Mouse (Mus musculus) T-helper 1 cell (primary cell): ENCODE results near the gene Nectin3.

Experiments used
- in situ Hi-C: fragments of 300-600 bp; cut with MboI, MseI; formaldehyde crosslinking; loops from one replicate; pipeline ENCODE4 v1.15.1; 2025; ENCODE audit warnings: high pct_unique_total_duplicates

Nectin3 gene

DNA sequence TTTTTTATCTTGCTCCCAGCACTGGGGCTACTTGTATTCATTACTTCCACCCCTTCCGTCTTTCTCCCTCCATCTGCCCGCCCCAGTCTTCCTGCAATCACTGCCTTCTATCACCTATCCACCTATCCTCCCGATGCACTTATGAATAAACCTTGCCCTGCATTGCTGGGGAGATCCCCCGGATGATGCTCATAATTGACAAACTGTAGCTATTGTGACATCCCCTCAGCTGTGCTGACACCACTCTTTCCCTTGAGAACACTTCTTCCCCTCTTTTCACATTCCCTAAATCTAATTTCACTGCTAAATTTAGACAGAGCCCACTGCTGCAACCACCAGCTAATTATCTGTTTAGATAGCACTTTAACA, at the start of gene Nectin3:
TSS of gene Nectin3 (minus strand) at position 105 of the 369 bp plus-strand sequence.
- in situ Hi-C loops: loop anchor here (5.0 to 25.0 kb wide), 3 partner anchors 381 to 1814 kb away; partner anchors contain the start of gene Dppa2

DNA sequence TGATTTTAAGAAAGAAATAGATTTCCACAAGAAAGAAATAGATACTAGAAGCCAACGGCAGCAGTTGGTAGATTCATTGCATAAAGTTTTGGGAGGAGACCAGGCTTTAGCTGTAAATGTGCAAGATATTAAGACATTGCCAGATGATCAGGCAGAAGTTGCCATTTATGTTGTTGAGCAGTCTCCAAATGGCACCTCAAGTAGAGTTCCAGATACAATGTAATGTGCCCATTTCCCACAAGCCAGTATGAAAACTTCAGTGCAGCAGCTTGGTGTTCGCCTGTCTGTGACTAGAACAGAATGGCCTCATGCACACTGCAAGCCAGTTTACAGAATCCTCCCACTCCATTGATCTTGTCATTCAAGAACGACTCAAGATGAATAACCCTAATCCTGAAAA, 39.8 kb upstream of the Nectin3 start:
- in situ Hi-C loops: no loop called here

DNA sequence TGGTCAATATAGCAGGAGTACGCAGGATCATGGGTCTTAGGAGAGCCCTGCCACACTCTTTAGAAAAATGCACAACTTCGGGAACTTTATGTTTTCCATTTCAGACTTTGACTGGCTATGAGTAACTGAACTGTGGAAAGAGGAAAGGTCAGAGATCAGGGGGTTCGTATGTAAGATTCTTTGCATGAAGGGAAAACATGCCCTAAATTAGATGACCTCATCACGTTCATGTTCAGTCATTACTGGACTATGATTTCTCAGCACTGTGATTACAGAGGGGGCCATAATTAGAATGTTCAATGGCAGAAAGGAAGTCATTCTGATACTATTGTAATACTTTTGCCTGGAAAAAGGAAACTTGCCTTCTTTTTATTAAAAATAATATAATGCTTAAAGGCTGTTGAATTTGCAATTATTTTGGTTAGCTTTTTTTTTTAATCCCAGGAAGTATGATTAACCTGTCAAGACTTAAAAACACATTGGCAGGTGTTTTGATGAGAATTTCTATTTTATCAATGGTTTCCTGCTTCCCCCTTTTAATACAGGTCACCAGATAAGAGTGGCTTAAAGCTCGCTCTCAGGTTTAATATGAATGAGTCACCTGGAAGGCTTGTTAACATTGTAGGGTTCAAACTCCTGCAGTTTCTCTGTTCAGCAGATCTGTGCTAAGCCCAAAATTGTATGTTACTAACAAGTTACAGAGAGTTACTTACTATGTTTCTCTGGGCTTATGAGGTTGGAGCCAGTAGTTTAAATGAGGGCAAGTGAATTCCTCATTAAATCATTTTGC, 34.3 kb upstream of the Nectin3 start:
- in situ Hi-C loops: no loop called here

DNA sequence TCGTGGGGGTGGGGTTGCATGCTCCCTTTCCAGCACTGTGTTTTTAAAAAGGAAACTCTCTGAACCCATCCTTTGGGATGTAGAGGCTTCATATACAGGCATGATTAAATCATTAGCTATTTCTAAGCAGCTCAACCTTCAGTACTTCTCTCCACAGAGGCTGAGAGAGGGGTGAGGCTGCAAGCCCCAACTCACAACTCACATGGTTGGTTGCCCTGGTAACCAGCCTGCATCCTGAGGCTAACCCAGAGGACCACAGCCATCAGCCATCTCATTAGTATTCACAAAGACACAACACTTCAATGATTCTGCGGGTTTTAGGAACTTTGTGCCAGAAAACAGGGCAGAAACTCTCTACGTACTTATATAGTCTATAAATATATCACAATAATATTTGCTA, 32.7 kb upstream of the Nectin3 start:
- in situ Hi-C loops: no loop called here

DNA sequence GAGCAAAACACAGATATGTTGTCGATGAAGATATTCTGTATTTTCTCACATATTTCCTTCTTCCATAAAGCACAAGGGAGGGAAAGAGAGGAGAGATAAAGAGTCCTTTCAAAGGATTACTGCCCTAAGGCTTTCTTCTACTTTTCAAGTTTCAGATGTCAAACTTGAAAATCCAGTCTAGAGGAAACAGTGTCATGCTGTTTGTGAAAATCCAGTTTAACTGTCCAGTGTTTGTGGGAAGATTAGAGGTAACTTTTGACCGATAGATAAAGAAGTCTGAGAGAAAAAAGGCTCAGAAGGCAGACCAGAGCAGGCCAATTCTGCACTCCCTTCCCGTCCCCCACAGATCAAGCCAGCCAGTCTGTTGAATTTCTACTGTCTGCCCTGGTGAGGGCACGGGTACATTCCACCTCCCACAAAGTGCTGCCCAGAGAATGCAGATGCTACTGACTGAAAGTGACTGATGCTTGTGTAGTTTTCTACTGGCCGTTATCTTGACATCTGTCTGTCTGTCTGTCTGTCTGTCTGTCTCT, 22.6 kb upstream of the Nectin3 start:
- in situ Hi-C loops: no loop called here

DNA sequence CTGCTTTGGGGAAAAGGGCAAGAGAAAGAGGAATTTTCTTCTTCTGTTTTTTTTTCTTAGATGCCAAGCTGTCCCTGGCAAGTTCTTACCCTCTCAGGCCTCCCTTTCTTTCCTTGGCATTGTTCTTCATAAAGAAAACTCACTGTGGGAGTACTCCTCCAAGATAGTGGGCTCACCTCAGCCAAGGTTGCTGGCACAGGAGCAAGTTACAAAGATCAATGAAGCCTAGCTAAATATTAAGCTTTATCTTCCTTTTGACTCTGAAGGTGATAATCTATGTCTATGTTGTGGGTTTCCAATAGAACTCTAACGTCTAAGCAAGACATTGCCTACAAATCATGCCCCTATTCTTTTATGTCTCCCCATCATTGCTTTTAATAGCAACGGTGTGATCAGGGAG, 21.3 kb upstream of the Nectin3 start:
- in situ Hi-C loops: no loop called here

DNA sequence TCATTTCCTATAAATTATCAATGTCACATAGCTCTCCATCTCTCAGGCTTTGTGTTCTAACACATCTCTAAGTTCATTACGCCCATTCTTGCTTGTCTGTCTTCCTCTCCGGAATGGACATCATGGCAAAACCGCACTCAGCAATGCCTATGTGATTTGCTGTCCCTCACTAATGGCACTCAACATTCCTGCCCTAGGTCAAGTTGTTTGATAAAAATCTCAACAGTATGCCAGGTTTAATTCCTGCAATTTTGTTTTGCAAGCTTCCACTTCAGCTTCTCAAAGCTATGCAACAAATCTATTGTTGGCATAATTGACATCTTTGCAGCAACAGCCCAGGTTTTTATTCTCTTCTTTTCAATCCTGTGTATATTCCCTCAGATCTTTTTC, 9.6 kb upstream of the Nectin3 start:
- in situ Hi-C loops: no loop called here

DNA sequence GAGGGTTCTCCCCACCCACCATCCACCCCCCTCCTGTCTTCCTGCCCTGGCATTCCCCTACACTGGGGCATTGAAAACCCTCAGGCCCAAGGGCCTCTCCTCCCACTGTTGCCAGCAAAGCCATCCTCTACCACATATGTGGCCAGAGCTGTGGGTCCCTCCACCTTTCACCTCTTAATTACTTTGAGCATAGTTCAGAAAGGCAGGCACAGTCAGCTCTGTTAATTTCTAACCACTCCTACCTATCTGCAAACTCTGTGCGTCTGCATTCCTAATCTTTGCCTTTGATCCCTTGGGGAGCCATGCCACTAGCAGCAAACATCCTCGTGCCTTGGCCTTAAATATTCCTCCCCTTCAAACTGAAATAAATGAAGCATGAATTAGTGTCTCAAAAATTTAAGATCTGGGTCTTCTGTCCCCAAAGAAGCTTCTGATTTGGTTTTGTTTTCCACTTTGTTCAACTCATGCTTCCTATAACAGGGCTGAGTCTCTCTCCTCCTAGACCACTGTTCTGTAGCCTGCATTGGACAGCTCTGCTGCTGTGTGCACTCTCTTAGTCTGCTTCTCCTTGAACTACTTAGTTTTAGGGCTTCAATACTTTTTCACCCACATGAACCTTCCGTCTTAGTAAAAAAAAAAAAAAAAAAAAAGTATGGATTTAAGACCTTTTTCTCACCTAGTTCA, 9.1 kb upstream of the Nectin3 start:
- in situ Hi-C loops: no loop called here

DNA sequence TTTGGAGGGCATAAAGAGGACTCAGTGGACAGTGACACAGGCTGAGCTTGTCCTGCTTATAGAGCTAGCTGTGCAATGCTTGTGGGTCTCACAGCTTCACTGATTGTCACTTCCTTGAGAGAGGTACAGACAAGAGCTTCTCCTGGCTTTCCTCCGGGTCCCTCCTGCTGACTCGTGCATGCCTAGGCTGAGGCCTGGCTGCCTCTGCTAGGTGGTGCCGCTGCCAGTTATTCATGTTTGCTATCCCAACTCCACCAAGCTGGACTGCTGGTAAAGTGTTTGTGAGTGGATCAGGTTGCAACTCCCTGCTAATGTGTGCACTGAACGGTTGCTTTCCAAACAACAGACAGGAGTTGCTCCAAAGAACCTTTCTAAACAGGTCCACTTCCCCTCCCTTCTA, 5.7 kb upstream of the Nectin3 start:
- in situ Hi-C loops: no loop called here

DNA sequence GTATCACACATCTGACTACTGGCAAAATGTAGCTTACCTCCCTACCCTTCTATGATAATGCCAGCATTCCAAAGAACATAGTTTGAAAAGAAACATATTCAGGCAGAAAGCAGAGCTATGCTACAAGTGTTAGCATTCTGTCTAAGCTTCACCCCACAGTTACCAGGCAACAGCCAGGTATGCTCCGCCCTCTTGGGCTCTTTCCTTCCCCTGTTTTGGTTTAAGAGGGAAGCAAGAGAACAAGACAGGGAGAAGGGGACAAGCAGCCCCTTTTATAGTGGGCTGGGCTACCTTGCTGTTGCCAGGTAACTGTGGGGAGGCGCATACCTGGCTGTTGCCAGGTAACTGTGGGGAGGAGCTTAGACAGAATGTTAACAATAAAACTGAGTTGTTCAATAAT, 4.0 kb upstream of the Nectin3 start:
- in situ Hi-C loops: no loop called here

DNA sequence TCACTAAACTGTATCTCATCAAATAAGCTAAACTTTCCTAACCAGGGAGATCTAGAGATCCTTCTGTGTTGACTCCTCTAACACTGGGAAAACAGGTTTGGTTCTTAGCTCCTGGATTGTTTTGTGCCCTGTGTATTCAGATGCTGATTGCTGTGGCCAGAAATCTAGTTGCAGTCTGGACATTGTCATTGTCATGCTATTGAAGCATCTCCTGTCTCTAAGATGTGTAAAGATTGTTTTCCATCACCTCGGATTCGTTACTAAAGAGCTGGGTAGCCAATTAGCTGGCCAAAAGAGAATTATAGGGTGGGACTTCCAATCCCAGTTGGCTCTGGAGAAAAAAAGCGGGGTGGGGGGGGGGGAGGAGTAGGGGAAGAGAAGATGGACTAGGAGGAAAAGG, 2.4 kb upstream of the Nectin3 start:
- in situ Hi-C loops: no loop called here

DNA sequence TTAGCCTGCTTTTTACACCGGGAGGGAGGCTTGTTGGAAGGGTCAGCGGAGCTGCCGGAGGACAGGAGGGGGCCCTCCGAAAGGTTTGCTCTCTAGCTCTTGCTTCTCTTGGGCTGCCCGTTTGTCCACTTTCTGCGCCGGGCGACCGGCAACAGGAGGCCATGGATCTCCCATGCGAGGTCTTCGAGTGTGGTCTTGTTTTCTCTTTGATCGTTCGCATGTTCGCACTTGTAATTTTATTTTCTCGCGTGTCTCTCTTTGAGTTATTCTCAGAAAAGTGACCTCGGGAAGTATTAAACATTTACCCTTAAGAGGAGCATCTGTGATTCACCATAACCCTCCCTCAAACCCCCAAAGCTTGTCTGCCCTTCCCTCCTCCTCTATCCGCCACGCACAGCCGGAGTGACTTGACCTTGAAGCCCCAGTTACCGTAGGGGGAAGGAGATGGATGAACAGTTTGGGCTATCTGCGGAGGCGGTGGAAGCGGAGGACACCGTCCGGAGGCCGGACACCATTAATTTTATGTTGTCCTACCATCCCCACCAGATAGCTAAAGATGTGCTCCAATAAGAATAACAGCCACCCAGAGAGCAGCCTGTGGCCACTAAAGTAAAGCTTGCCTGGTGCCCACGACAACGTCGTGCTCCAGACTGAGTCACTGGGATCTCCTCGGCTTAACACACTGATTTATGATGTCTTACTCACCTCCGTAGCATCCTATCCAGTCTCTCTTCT, 472 bp downstream of the Nectin3 start:
- in situ Hi-C loops: loop anchor here (5.0 to 25.0 kb wide), 3 partner anchors 381 to 1814 kb away; partner anchors contain the start of gene Dppa2

DNA sequence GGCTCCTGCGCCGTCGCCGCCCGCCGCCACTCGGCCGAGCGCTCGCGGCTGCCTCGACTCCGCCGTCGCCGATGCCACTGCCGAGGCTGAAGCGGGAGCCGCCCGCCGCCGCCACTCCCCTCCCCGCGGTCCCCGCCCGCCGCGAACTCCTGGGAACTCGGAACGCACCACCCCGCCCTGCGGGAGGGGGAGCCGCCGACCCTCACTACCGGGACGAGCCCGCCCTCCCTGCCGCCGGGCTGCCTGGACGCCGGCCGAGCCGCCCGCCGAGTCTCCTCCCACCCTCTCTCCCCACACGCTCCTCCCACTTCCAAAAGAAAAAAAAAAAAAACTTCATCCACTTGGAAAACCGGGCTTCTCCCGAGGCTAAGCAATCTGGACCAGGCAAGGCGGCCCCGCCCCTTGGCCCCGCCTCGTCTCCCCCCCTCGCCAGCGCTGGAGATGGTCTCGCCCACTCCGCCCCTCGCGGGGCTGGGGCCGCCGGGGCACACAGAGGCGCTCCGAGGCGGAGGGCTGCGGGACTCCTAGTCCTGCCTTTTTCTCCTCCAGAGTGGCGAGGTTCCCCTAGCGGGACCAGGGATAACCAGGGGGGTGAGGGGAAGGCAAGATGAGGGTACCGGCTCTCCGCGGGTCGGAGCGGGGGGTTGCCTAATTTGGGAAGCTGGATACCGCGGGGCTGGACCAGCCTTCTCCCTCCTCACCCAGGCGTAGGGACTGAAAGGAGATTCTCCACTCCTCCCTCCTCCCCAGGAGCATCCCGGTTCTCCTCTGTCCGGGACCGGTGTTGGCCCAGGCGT, 1.2 kb downstream of the Nectin3 start:
- in situ Hi-C loops: loop anchor here (5.0 to 25.0 kb wide), 3 partner anchors 380 to 1815 kb away; partner anchors contain the start of gene Dppa2

DNA sequence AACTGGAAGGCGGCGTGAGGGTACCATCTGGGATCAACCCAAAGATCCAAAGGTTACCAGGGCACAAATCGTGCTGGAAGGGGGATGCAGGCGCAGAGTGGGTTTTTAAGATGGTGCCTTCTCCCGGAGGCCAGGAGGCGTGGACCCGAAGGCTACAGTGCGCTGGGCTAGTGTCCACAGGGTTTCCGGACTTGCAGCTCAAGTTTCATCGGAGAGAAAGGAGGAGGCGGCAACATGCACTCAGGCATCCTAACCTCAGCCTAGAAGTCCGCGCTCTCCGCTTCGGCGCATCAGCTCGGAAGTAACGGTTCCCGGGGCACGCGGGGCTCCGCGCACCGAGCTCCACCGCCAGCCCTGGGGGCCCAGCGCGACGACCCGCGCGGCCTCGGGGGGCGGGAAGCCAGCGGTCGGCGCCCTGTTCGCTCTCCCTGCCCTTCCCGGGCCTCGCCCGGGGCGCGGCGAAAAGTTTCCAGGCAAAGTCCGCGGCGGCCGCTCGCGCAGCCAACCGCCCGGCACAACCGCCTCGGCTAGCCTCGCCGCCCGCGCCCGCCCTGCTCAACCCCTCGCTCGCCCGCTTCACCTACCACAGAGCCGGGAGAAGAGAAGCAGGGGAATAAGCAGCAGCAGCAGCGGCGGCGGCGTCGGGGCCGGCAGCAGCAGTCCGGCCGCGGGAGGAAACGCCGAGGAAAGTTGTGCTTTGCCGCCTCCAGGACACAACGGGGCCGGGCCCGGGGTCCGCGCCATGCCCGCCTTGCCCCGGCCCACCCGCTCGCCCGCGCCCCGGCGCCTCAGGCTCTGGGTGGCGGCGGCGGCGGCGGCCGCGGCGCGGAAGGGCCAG, 2.1 kb downstream of the Nectin3 start:
- in situ Hi-C loops: loop anchor here (5.0 to 25.0 kb wide), 3 partner anchors 379 to 1816 kb away; partner anchors contain the start of gene Dppa2

DNA sequence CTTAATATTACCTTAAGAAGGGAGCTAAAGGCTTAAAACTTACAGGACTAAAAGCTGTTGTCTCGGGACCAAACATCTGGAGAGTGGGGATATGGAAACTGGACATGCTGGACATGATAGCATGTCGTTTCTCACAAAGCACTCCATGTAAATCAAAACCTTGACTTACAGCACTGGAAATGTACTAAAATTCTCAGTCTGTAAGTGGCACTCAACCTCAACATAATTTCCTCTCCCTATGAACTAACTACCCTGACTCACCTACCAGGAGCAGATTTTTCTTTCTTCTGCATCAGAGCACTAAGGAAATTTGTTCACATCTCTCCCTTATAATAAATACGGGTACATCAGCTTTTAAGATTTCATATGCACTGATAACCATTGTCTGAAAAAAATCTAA, 3.1 kb downstream of the Nectin3 start:
- in situ Hi-C loops: loop anchor here (5.0 to 25.0 kb wide), 3 partner anchors 378 to 1817 kb away; partner anchors contain the start of gene Dppa2

DNA sequence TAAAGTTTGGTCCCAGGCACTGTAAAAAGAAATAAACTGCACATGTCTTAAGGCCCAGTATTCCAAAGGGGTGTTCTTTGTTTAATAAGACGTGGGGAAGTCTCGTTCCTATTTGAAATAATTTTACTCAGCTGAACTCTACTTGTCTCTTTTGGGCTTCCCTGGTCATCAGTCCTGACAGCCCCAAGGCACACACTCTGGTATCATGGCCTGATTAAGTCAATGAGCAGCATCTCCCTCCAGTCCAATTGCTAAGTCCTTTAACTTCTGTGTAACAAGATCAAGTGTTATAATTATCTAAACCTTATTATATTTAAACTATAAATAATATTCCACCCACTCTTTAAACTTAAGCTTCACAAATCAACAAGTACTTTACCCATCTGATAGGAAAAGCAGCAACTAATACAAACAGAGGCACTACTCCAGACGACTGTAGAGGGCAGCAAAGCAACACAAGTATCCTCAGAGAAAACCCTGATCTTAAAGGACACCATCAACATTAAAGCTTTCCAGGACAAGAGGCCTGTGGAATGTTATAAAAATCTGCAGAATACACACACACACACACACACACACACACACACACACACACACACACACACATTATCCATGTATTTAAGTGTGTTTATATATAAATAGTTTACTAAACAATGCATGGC, 10.8 kb downstream of the Nectin3 start:
- in situ Hi-C loops: loop anchor here (25.0 kb wide), 2 partner anchors 725 to 1825 kb away; partner anchors contain the start of gene Dppa2

DNA sequence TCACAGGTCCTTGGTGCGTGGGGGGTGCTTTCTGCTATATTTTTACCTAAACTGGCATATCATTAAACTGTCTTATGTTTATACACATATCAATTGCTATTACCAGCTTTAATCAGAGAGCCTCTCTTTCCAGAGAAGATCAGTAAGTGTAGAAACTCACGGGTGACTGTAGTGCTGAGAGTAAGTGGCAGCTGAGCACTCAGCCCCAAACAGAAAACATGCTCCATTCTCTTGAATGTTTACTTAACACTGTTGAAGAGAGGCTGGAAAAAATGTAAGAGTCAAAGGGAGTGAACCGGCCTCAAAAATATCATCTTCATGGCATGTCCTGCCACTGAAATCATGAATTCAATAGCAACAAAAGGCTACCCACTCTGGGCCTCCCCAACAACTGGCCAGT, 21.0 kb downstream of the Nectin3 start:
- in situ Hi-C loops: loop anchor here (25.0 kb wide), 2 partner anchors 715 to 1835 kb away; partner anchors contain the start of gene Dppa2

DNA sequence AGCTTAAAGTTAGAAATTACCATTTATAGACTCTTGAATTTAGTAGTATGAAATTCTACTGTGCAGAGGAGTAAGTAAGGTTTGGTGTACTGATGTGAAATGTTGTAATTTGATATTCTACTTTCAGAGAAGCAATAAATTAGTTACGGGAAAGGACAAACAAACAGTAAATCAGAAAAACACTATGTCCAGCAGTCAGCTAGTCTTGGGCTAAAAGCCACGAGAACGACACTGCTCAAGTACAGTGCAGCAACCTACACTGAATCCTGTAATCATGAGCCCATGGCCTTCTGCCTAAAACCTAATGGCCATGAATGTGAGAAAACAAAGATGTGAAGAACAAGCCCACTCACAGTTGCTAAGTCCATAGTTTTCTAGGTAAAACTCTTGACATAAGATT, 46.9 kb downstream of the Nectin3 start:
- in situ Hi-C loops: no loop called here

DNA sequence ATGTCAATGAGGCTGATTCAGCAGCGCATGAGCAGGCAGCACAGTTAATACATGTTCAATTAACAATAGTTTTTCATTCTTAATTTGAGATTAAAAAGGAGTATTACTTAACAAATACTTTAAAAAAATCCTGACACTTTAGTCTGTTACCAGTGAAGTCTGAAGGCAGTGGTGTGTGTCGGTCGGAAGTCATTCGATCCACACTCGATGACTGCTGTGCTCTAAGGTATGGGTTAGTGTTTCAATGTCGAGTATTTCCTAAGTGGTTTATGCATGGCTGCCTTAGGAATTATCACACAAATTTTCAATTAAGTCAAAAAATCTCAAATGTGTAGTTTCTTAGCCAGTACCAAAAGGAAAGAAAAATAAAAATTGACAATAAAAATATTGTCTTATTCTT, 49.3 kb downstream of the Nectin3 start:
- in situ Hi-C loops: no loop called here
